In the genomic region with DNA sequence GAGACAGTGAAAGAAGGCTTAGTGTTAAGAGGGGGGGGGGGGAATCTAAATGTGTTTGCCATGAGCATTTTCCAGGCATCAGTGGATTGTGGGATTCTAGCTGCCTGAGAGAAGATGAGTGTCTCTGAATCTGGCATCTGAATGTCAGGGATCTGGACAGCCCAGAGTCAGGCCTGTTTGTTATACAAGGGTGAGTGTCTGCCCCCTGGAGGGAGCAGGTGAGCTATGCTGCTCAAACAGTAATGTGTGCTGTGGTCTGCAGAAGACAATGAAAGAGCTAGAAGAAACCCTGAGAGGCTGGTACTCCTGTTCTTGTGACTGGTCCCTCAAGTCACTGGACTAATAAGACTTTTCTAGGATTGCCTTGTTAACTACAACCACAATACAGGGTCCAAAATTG, we compare ENCODE assay signal across 8 mouse cellular contexts. TPM values are rescaled to one million over a fixed set of nuclear protein-coding genes. Genes with fewer than 3 reads are reported as not detected.
A peak's percentile ranks its signal among the peaks of the same experiment; 100 is the strongest.
DNase-seq lines count a peak whose midpoint lies in the region; ATAC-seq lines count a peak whose summit lies in the region.

No protein-coding gene starts in this region.

- H3K27me3 ChIP-seq in embryonic facial prominence, embryonic 11.5 days (ENCODE audit: control insufficient read depth, insufficient read depth, low read length) = no peaks in the 10 kb centered on the region
- H3K27me3 ChIP-seq in midbrain, embryonic 16.5 days (ENCODE audit: control insufficient read depth, insufficient read depth, low read depth, low read length) = no peaks in the 10 kb centered on the region

- ATAC-seq in embryonic facial prominence, embryonic 11.5 days (replicated peaks; ENCODE audit: insufficient number of reproducible peaks, low FRiP score, low TSS enrichment, low read depth) = no peak
- 0 out of 2 replicates have a peak, but pooled peaks have one; percentile 68 for ATAC-seq in midbrain, embryonic 16.5 days

- peak; percentile 17 for DNase-seq in left cerebral cortex, postnatal 4 days
- DNase-seq in left cerebral cortex, postnatal 25 days (ENCODE audit: low spot score in 2 of 2) = no peak
- DNase-seq in R1 (ENCODE audit: low read depth, low spot score) = peak; percentile 66
- DNase-seq in embryonic facial prominence, embryonic 11.5 days (ENCODE audit: low spot score) = peak; percentile 49
- DNase-seq in kidney, postnatal 14 days = peak; percentile 62
- no peak for DNase-seq in right cerebral cortex, adult 18-20 months
- no peak for DNase-seq in cerebellum, adult 8-10 months

- H3K9me3 ChIP-seq in embryonic facial prominence, embryonic 11.5 days (replicated peaks; ENCODE audit: control insufficient read depth, low read length) = no peaks in the 10 kb centered on the region
- H3K9me3 ChIP-seq in midbrain, embryonic 16.5 days (replicated peaks; ENCODE audit: control insufficient read depth, low read length, poor library complexity, severe bottlenecking) = no peaks in the 10 kb centered on the region

- H3K4me2 ChIP-seq in embryonic facial prominence, embryonic 11.5 days (ENCODE audit: low read depth, low read length) = no peak overlapping the region
- no peak overlapping the region for H3K4me2 ChIP-seq in midbrain, embryonic 16.5 days (ENCODE audit: low read length)

- H3K36me3 ChIP-seq in embryonic facial prominence, embryonic 11.5 days (replicated peaks; ENCODE audit: control insufficient read depth, insufficient read depth, low read depth, low read length) = no peaks in the 10 kb centered on the region
- H3K36me3 ChIP-seq in midbrain, embryonic 16.5 days (ENCODE audit: control insufficient read depth, insufficient read depth, low read length) = no peaks in the 10 kb centered on the region

- H3K4me1 ChIP-seq in embryonic facial prominence, embryonic 11.5 days (ENCODE audit: control insufficient read depth, insufficient read depth, low read length) = no peaks in the 10 kb centered on the region
- H3K4me1 ChIP-seq in midbrain, embryonic 16.5 days (ENCODE audit: control insufficient read depth, insufficient read depth, low read length) = no peaks in the 10 kb centered on the region

- no peak overlapping the region for H3K9ac ChIP-seq in embryonic facial prominence, embryonic 11.5 days (replicated peaks; ENCODE audit: low read length)
- no peak overlapping the region for H3K9ac ChIP-seq in midbrain, embryonic 16.5 days (ENCODE audit: low read depth, low read length)

- intact Hi-C loops in left cerebral cortex, postnatal 4 days (cut with DNase I) = no loop called here
- intact Hi-C loops in left cerebral cortex, postnatal 25 days (cut with DNase I) = loop anchor here (2.0 to 10.0 kb wide), 2 partner anchors 171 to 691 kb away; no protein-coding TSS in a partner anchor

- H3K27ac ChIP-seq in embryonic facial prominence, embryonic 11.5 days (replicated peaks; ENCODE audit: low read depth, low read length) = no peak overlapping the region
- no peak overlapping the region for H3K27ac ChIP-seq in midbrain, embryonic 16.5 days (ENCODE audit: low read length)

- no peak overlapping the region for H3K4me3 ChIP-seq in embryonic facial prominence, embryonic 11.5 days (ENCODE audit: low read depth, low read length)
- H3K4me3 ChIP-seq in midbrain, embryonic 16.5 days (ENCODE audit: low read depth, low read length) = no peak overlapping the region

RNA-seq across cellular contexts. Expression of gene Serpinb1b, which starts 4.3 kb away (rescaled TPM):
- total RNA-seq in left cerebral cortex, postnatal 4 days (2021) = under 1 TPM; 0.34 to 0.52 TPM
- 1 to 10 TPM; 1.5 to 2.3 TPM for total RNA-seq in left cerebral cortex, postnatal 25 days (2021)
- polyA plus RNA-seq in embryonic facial prominence, embryonic 11.5 days (2014; fragmentation: Nextera tagmentation; extraction: Ambion mirVana) = 0.15 and 0.32 TPM in 2 replicates
- polyA plus RNA-seq in midbrain, embryonic 16.5 days (2015; fragmentation: Nextera tagmentation; extraction: Ambion mirVana) = 3.2 and 4.3 TPM in 2 replicates

RNA-seq across cellular contexts. Expression of gene Serpinb9b, which starts 46.8 kb away (rescaled TPM):
- under 1 TPM in 1 of 2 experiments, not detected in 1; 0.16 TPM for total RNA-seq in left cerebral cortex, postnatal 4 days (2021)
- not detected for total RNA-seq in left cerebral cortex, postnatal 25 days (2021)
- polyA plus RNA-seq in embryonic facial prominence, embryonic 11.5 days (2014; fragmentation: Nextera tagmentation; extraction: Ambion mirVana) = 0.20 TPM in 1 of 2 replicates, not detected in the other
- 0.13 and 0.30 TPM in 2 replicates for polyA plus RNA-seq in midbrain, embryonic 16.5 days (2015; fragmentation: Nextera tagmentation; extraction: Ambion mirVana)

Comparison
In these comparisons a context has a peak if more than half of its experiments do, and no peak if none do; other contexts are left out.
1. DNase-seq: peak in left cerebral cortex, postnatal 4 days (single experiment), R1 (single experiment), embryonic facial prominence, embryonic 11.5 days (single experiment) and kidney, postnatal 14 days (single experiment); none in left cerebral cortex, postnatal 25 days (0 of 2), right cerebral cortex, adult 18-20 months (single experiment) and cerebellum, adult 8-10 months (single experiment).